Mouse (Mus musculus) embryo, embryonic 10 days (tissue): ENCODE measurements around the gene Lrig2.
"Not testable (repeated sequence)": the region's sequence is repeated elsewhere in the genome, so short reads cannot be mapped to it uniquely, and the experiment has no call there.

ENCODE experiments used
- DNase-seq: peaks from one replicate; pipeline ENCODE4 v3.0.0-alpha.2; 2015; ENCODE audit warnings: low spot score

The Lrig2 gene

DNA sequence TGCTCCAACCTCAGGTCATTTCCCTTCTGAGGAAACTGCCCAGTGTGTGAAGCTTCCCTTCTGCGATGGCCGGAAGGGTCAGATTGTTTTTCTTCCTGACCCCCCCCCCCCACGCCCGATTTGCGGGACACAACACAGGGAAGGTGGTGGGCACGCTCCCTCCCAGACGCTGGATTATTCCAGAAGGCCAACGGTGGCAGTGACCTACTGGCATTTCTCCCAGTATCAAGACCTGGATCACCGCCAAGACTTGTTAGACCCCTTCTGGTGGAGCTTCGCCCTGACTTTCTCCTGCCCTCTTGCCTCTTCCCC is 79.9 kb downstream of the Lrig2 start:
- no peak for DNase-seq

DNA sequence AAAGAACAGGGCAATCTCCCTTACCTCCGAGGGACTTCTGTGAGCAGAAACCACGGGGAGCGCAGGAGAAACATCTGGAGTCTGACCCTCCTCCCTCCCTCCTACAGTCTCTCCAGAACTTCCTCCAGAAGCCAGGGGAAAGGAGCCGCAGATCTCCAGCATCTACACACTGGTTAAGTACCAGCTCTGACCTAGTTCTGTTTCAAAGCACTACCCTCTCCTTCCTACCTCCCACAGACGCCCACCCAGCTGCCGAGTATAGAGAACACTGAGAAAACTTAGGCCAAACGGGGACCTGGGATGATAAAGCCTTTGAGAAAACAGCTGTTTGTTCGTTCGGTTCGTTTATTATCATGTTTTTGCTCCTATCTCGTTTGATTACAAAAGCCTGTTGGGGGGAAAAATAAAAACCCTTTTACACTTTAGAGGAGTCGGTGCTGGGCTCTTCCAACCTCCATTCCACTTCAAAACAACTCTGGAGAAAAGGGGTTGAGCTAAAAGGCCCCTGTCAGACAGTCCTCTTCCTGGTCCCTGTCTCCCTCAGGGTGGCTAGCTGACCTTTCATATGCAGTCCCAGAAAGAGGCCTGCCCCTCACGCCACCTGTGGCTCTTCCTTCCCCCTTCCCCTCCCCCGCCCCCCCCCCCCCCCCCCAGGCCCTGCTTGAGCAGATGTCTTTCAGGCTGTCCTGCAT is 80.4 kb downstream of the Lrig2 start:
- peak; percentile 28 for DNase-seq

DNA sequence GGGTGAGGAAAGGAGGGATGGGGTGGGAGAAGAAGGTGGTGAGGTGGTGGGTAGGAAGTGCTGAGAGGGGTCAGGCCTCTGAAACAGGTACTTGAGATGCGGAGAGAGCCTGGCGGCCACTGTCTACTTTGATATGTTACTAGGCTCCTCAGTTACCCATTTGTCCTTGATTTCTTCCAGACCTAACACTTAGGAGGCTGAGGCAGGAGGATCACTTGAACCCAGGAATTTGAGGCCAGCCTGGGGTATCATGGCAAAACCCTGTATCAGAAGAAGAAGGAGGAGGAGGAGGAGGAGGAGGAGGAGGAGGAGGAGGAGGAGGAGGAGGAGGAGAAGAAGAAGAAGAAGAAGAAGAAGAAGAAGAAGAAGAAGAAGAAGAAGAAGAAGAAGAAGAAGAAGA is 84.4 kb downstream of the Lrig2 start:
- not testable (repeated sequence) for DNase-seq

DNA sequence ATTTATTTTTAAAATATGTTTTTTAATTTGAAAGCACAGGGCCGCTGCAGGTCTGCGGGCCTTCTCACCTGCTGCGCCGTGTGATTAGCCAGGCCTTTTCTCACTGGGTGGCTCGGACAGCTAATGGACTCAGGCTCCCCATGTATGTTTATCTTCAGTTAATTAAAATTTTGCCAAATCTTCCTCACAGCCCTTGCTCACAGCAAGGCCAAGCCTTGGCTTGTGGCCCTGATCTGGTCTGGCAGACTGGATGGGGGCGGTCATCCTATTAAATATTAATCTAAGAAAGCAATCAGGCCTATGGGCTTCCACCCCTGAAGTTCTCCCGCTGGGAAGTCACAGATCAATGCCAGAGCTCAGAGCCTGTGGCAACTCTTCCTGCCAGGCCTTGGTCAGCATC is 87.4 kb downstream of the Lrig2 start:
- no peak for DNase-seq

DNA sequence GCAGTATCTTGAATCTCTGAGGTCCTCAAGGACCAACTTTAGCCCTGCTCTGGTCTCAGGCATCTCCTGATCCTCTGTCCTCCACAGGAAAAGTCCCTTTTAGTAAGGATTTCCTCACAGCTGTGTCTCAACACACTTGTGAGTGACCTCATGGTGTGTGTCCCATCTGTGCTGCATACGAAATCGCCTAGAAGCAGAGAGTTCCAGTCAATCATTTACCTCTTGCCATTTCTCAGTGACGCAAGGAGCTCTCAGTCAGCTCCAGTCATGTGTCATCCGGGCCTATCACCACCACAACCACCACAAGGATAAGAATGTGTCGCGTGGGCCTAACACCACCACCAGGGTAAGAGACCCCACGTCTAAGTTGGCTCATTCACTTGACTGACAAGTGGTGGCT is 90.8 kb downstream of the Lrig2 start:
- no peak for DNase-seq

DNA sequence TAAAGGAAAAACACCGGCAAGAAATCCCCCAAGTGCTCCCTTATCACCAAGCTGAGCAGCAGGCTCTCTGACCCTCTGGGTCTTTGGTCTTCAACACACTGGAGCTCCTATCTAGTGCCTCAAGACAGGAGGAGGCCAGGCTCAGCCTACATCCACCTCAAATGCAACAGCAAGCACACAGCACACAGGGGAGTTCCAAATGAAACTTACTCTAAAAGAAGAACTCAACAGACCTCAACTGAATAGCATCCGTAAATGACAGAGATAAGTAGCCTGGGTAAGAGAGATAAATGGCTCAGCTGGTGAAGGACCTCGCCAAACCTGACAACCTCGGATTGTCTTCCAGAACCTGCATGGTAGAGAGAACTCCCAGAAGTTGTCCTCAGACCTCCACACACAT is 91.7 kb downstream of the Lrig2 start:
- DNase-seq, result no peak

DNA sequence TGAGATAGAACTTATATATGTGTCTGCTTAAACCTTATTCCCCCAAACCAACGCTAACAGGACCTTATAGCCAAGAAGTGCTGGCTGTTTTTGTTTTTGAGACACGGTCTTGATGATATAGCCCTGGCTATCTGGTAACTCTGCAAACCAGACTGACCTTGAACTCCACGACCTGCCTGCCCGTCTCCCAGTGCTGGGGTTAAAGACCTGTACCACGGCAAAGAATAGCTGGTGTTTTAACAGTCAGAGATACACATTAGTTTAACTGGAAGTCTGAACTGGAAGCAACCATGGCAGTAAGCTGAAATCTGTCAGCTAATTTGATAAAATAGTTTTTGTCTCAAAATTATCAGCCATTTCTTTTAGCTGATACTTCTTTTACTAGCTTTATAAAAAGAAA is 94.9 kb downstream of the Lrig2 start:
- no peak for DNase-seq

DNA sequence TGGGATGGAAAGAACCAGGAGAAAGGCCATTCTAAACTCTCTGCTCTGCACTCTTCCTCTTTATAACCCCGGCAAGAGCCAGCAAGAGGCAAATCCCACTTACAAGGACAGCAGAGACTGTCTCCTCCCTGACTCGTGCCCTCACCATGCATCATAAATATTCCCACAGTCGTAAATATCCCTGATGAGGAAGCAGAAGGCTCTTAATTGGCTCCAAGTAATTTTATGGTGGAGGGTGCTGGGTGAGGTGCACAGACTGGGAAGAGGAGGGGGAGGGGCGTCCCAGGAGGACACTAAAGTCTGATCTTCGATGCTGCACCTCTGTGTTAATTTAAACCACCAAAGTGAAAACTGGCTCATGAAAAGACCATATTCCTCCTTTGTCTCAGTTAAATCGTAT is 99.2 kb downstream of the Lrig2 start:
- no peak for DNase-seq

DNA sequence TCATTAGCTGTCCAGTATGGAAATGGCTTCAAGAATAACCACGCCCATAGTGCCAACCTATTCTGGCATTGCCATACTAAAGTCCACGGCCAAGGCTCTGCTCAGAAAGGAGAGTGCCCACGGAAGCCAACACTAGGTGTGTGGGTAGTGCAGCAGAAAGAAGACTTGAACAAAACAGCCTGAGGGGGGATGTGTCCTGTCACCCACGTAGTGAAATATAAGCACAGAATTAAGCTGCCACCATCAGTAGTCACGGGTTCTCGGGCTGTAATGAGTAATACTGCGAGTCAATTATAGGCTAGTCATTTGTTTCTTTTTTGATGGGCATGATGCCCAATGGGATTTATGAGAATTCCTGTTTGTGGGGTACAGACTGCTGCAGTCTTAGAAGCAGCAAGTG is 104.2 kb downstream of the Lrig2 start:
- no peak for DNase-seq

DNA sequence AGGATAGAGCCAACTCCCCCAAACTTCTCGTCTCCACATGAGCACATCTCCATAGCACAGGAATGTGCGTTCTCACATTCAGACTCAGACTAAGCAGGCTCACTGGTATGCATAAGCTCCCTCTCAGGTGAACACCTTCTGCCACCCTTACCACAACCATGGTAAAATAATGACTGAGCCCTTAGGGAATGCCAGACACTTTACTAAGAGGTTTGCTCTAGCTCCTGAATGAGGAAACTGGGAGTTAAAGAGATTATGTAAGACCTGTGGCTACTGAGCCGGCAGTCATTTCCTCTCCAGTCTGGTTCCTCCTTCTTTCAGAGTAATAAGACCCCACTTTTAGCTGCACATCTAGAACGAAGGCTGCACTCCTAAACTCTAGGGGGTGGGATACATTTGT is 108.1 kb downstream of the Lrig2 start:
- DNase-seq, result no peak

DNA sequence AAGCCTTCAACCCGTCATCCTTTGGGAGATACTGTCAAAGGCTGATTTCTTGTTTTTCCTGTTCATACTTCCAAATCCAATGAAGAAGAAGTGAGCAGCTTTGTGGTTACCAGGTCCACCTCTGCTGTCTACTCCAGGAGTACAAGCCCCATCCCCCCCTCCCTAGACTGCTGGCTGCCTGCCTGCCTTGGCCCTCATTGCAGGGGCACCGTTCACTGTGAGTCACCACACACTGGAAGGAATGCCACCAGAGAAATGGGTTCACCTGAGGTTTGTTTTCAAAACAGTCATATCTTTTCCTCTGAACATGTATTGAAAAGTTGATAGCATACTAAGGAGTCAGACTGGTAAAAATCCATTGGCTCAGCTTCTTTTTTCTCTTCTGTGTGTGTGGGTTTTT is 110.5 kb downstream of the Lrig2 start:
- DNase-seq, result no peak

DNA sequence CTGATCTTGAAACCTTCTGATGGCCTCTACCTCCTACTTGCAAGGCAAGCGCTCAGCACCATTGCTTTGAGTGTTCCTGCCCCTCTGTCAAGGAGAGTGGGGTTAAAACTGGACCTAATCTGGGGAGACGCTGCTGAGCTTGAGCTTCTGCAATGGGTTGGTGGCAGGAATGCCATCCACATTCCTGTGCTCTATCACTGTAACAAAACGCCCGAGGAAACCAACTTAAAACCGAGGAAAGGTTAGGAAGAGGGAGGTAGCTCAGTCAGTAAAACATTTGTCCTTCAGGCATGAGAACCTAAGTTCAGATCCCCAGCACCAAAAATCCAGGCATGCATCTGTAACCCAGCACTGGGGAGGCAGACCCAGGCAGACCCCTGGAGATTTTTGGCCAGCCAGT is 111.6 kb downstream of the Lrig2 start:
- DNase-seq, result no peak

DNA sequence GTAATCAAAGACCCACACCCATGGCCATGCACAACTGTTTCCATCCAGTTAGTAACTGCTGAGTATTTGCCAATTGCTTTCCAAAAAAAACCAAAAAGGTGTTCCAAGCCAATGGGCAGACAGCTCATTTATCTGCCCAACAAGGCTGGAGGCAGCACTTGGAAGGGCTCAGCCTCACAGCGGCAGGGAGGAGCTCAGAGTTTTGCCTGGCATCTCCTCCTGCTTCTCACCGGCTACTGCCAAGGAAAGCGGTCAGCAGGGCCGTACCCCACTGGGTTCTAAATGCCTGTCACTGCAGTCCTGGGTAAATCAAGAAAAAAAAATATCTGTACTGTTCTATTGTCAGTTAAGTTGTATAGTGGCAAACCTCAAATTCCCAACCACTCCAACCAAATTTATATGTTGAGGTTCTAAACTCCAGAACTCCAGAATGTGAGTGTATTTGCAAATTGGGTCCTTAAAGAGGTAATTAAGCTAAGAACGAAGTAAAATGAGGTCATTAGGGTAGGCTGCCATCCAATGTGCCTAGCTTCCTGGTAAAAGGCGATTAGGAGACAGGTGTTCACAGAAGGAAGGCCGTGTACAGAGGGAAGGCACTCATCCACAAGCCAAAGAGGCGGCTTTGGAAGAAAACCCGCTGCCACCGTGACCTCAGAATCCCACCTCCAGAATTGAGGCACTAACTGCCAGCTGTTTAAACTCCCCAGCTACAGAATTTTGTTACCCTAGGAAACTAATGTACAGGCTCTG is 112.2 kb downstream of the Lrig2 start:
- DNase-seq, result no peak

DNA sequence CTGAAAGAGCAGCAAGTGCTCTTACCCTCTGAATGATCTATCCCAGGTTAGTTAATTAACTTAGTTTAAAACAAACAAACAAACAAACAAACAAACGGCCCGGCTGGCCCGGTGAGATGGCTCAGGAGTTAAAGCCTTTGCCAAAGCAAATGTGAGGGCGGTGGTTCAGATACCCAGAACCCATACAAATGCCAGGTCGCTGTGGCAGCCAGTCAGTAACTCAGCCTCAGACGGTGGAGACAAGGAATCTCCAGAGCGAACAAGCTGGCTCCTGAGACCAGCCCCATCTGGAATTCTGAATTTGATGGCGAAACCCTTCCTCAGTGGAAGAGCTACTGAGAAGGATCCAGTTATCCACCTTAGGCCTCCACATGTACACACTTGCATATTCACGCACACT is 114.4 kb downstream of the Lrig2 start:
- no peak for DNase-seq

DNA sequence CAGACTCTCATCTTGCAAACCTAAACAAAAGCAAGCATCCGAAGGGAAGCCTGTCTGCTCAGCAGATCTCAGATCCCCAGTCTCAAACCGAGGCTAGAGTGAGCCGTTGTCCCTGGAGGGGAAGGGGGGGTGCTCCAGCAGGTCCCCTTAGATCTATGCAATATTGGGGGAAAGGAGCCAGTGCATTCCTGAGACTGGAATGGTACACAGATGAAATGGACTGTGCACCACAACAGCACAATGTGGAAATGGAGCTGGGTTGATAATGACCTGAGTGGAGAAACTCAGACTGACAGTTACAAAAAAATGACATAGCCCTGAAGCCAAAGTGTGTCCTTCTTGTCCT is 115.0 kb downstream of the Lrig2 start:
- no peak for DNase-seq

DNA sequence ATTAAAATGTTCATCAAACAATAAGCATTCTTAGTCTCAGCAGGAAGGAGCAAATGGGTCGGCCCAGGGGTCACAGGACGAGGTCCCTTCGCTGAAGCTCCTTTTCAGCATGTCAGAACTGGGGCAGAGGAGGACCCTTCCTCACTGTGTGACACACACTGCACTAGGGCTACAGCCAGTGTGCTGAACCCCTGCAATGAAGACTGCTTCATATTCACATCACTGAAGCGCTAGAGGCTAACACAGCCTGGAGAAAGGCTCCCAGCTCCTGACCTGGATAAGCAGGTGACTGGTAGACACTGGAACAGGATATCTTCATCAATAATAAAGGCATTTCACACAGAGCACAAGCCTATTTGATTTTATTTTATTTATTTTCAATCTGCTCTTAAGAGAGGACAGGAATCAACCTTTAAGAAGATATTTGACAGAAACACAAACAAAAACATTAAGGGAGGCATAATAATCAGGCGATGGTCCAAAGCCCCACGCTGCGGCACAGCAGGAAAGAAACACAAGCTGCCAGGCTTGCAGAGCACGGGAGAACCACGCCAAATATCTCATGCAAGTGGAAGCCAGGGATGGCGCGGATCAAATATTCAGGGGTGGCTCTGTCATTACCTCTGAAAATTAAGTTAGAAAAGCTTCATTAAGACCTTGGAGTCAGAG is 115.5 kb downstream of the Lrig2 start:
- no peak for DNase-seq

DNA sequence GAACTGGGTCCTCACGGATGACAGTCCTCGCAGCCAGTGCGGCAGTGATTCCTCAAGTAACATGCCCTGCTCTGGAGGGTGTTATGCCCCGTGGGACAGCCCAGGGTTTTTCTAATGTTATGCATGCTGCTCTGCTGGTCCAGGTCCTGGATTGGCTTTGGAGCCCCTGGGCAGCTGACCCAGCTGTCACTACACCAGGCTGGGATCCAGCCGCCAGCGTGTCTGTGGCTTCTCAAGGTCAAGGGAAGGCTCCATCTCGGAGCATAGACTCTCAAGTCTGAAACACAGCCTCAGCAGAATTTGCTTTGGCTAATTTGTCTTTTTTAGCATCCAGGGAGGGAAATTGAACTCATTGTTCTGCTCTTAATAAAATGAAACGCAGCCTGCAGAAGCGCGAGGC is 121.6 kb downstream of the Lrig2 start:
- no peak for DNase-seq

DNA sequence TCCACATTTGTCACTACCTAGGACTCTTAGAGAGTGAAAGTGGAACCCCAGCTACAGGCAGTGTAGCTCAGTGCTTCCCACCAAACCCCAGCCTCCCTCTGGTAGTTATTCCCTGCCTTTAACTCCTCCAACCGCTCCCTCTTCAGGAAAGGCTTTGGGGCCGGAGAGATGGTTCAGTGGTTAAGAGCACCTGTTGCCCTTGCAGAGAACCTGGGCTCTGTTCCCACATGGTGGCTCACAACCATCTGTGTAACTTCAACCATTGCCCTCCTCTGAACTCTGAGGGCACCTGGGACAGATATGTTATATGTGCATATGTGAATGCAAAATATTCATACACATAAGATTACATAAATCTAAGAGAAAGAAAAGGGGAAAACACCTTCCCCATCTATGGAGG is 122.3 kb downstream of the Lrig2 start:
- DNase-seq, result no peak

DNA sequence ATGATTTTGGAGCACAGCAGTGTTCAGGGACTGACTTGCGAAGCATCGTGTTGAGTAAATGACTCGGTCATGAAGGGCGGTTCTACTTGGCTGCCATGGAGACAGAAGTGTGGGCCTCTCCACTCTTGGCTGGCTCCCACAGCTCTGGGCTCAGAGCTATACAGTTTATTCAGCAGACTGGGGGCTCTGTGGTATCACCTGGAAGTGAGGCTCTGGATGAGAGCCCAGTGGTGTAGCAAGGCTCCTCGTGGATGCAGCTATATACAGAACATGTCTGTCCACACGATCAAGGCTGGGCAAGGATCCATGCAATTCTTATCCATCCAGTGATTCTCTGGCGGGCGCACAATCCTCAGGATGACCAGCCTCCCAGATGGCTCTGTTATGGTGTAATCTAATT is 126.1 kb downstream of the Lrig2 start:
- DNase-seq, result no peak

DNA sequence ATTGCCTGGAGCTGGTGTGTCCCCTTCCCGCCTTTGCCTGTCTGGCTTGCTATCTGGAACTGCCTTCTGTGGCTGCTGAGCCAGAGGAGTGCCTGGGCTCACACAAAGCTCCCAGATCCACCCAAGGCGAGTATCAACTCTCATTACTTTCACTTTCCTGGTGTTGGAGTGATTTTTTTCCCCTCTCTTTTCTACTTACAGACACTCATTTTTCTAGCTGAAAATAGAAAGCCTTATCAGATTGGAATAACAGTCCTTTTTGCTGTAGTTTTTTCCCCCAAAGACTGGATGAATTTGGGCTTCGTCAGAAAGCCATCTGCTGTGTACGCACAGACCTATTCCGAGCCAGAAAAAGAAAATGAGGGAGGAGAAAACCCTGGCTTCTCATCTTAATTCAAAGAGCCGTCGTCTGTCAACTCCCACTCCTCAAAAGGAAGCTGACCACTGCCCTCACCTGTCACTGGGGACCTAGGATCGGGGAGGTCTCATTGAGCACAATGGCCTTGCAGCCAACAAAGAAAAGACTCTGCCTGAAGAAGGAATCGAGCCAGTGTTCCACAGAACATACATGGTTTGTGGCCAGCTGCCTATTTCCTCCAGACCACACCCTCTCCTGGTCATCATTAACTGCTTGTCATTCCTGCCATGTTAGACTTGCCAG is 127.9 kb downstream of the Lrig2 start:
- no peak for DNase-seq

DNA sequence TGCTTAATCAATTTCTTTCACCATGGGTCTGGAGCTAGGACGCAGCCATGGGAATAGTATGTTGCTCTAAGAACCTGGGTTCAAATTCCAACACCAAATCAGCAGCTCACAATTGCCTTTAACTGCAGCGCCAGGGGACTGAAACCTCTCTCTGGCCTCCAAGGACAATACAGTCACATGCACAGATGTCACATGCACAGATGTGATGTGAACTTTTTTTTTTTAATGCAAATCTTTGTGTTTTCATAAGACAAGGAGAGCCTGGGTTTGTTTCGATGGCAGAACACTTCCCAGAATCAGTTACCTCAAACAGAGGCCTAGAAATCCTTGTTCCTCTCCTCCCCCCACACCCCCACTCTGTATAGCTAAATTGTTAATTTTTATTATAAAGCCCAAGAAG is 133.5 kb downstream of the Lrig2 start:
- no peak for DNase-seq

DNA sequence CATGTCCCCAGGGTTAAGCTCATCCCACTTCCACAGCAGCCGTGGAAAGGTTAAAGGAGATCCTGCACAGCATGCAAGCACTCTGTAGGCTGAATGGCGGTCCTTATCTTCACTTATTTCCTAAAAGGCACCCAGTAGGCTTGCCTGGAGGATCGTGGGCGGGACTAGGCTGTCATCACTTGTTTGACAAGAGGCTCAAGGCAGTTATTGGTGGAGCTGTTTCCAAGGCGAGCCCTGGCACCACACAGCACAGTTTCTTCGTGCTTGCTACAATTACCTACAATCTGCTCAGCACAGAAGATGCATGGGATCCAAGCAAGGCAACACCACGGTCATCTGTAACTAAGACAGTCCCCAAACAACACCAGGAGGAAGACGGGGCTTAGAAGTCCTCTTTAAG is 137.8 kb downstream of the Lrig2 start:
- DNase-seq, result no peak

DNA sequence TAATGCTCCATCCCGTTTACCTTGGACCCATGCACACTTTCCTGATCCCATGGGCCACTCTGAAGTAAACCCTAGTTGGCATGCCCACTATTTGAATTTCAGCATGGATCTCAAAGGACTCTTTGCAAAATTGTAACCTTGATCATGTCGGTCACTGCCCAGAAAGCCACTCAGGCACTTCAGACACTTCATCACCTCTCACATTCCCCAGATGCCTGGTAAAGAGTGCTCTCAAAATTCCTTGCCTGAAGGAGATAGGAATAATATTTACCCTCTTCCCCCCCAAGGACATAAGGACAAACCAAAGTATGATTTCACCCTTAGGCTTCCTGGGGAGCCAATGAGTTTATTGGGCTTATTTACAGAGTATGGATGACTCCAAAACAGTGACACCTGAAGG is 139.3 kb downstream of the Lrig2 start:
- no peak for DNase-seq
